8 mouse cellular contexts compared by ENCODE assay signal in the genomic region with DNA sequence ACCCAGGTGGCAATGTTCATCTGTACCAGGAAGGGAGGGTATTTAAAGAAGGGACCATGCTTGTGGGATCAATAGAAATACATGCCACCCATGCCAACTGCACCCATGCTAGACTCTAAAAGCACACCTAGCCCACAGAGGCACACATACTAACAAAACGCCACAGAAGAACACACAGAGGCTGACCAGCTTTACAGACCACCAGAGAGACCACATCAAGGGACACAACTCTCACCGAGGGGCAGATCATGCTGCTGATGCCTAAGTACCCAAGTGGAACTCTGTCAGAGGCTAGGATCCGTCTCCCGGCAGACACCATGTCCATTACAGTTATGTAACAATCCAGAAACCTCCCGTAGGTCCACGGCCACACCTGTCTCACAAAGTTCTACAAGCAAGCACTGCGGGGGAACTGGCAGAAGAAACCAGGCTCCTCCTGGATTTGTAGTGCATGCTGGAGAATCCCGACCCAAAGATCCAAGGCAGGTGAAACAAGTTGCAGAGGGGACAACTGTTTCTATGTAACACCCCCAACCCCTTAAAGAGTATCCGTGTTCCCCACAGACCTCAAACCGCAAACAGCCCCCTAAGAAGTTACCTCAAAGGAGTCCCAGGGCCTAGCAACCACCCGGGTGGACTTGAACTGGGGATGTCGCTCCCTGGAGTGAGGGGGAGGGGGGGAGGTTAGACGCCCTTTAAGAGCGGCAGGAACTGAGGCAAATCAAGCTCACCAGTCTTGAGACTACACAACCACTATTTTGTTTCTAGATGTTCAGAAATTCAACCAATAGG. TPM values are rescaled to one million over a fixed set of nuclear protein-coding genes. Genes with fewer than 3 reads are reported as not detected.
DNase-seq lines count a peak whose midpoint lies in the region; ATAC-seq lines count a peak whose summit lies in the region.

No protein-coding gene starts in this region.

- peaks cover 33% of the 10 kb centered on the region for H3K4me1 ChIP-seq in forebrain, embryonic 14.5 days (ENCODE audit: control insufficient read depth, insufficient read depth, low read length)
- H3K4me1 ChIP-seq in liver, embryonic 12.5 days: peaks cover 67% of the 10 kb centered on the region

- 18% methylated on average over 14 of the region's 14 CpGs for WGBS in forebrain, embryonic 14.5 days
- WGBS in liver, embryonic 12.5 days (ENCODE audit: insufficient replicate concordance): 23% methylated on average over 14 of the region's 14 CpGs

- H3K36me3 ChIP-seq in forebrain, embryonic 14.5 days (ENCODE audit: control insufficient read depth, insufficient read depth, low read length): 0 out of 2 replicates have a peak, but pooled peaks cover 6% of the 10 kb centered on the region
- peaks cover 27% of the 10 kb centered on the region for H3K36me3 ChIP-seq in liver, embryonic 12.5 days

- peak overlapping the region; percentile 84 for H3K4me2 ChIP-seq in forebrain, embryonic 14.5 days (ENCODE audit: low read length)
- peak overlapping the region; percentile 97 for H3K4me2 ChIP-seq in liver, embryonic 12.5 days

- peak overlapping the region; percentile 87 for H3K4me3 ChIP-seq in forebrain, embryonic 14.5 days (ENCODE audit: low read depth, low read length)
- peak overlapping the region; percentile 94 for H3K4me3 ChIP-seq in liver, embryonic 12.5 days

- no peaks in the 10 kb centered on the region for H3K9me3 ChIP-seq in forebrain, embryonic 14.5 days (replicated peaks; ENCODE audit: control insufficient read depth, low read length)
- no peaks in the 10 kb centered on the region for H3K9me3 ChIP-seq in liver, embryonic 12.5 days (replicated peaks)

- peak; percentile 52 for DNase-seq in cerebellum, adult 8-10 months
- DNase-seq in CD4-positive helper T cell, adult 2 months (ENCODE audit: low read depth, low spot score): peak; percentile 57
- no peak for DNase-seq in forebrain, embryonic 14.5 days (ENCODE audit: low spot score)
- peak; percentile 18 for DNase-seq in thymus, postnatal 25 days
- DNase-seq in Muller cell, postnatal 12 days (ENCODE audit: inconsistent ontology term): no peak
- DNase-seq in ovary, adult 18-20 months (ENCODE audit: low spot score): no peak

- ATAC-seq in cerebellum, adult (ENCODE audit: insufficient number of reproducible peaks, low FRiP score, low TSS enrichment): no peak
- no peak for ATAC-seq in forebrain, embryonic 14.5 days
- no peak for ATAC-seq in liver, embryonic 12.5 days

- H3K9ac ChIP-seq in forebrain, embryonic 14.5 days (ENCODE audit: low read length): peak overlapping the region; percentile 88
- peak overlapping the region; percentile 97 for H3K9ac ChIP-seq in liver, embryonic 12.5 days

- H3K27me3 ChIP-seq in forebrain, embryonic 14.5 days (replicated peaks; ENCODE audit: control insufficient read depth, insufficient read depth, low read length): no peaks in the 10 kb centered on the region
- H3K27me3 ChIP-seq in liver, embryonic 12.5 days (replicated peaks): no peaks in the 10 kb centered on the region

- no peak overlapping the region for H3K27ac ChIP-seq in forebrain, embryonic 14.5 days (ENCODE audit: low read depth, low read length)
- H3K27ac ChIP-seq in liver, embryonic 12.5 days: 0 out of 2 replicates have a peak overlapping the region, but pooled peaks have one; percentile 5

RNA-seq across cellular contexts. Expression of gene Nsun2, which starts 1.2 kb away (rescaled TPM):
- 86.2 and 87.4 TPM in 2 replicates for polyA plus RNA-seq in forebrain, embryonic 14.5 days (2014; fragmentation: Nextera tagmentation; extraction: Ambion mirVana)
- polyA plus RNA-seq in liver, embryonic 12.5 days (2016; fragmentation: Nextera tagmentation; extraction: Ambion mirVana): 184 and 189 TPM in 2 replicates

RNA-seq across cellular contexts. Expression of gene Tent4a, which starts 2.1 kb away (rescaled TPM):
- 8.8 and 9.0 TPM in 2 replicates for polyA plus RNA-seq in forebrain, embryonic 14.5 days (2014; fragmentation: Nextera tagmentation; extraction: Ambion mirVana)
- 2.9 and 3.0 TPM in 2 replicates for polyA plus RNA-seq in liver, embryonic 12.5 days (2016; fragmentation: Nextera tagmentation; extraction: Ambion mirVana)

Comparison
In these comparisons a context has a peak if more than half of its experiments do, and no peak if none do; other contexts are left out.
1. DNase-seq: peak in cerebellum, adult 8-10 months (single experiment), CD4-positive helper T cell, adult 2 months (single experiment) and thymus, postnatal 25 days (single experiment); none in forebrain, embryonic 14.5 days (single experiment), Muller cell, postnatal 12 days (single experiment) and ovary, adult 18-20 months (single experiment).